Mouse (Mus musculus) hindbrain, postnatal 0 days (tissue): ENCODE results near the gene Exoc2. TPM values are rescaled to one million over a fixed set of nuclear protein-coding genes. Genes with fewer than 3 reads are reported as not detected.

Source experiments
- ATAC-seq: fragments of 200-750 bp; cut with Nextera tagmentation; 2 replicates; pipeline ENCODE4 v1.8.0; 2017; ENCODE audit warnings: mild to moderate bottlenecking, moderate TSS enrichment, moderate library complexity
- DNase-seq: peaks from one replicate; pipeline ENCODE4 v3.0.0-alpha.2; 2015; ENCODE audit warnings: low spot score
- H3K27ac ChIP-seq: fragments of 300-500 bp; sonication (generic); 2 replicates; pipeline ENCODE4 v1.5.1; 2014; ENCODE audit warnings: mild to moderate bottlenecking
- H3K27me3 ChIP-seq: fragments of 300-500 bp; sonication (generic); 2 replicates; pipeline ENCODE4 v1.6.1; 2014; ENCODE audit warnings: low read length, mixed read lengths; ENCODE audit not compliant: insufficient read depth
- H3K36me3 ChIP-seq: fragments of 300-500 bp; sonication (generic); 2 replicates; pipeline ENCODE4 v1.6.1; 2014; ENCODE audit warnings: low read length, mixed read lengths; ENCODE audit not compliant: insufficient read depth
- H3K4me1 ChIP-seq: fragments of 300-500 bp; sonication (generic); 2 replicates; pipeline ENCODE4 v1.6.1; 2014; ENCODE audit warnings: antibody characterized with exemption, low read length, mixed read lengths; ENCODE audit not compliant: insufficient read depth
- H3K4me2 ChIP-seq: fragments of 300-500 bp; sonication (generic); 2 replicates; pipeline ENCODE4 v1.6.1; 2014; ENCODE audit warnings: low read depth, mild to moderate bottlenecking, low read length, moderate library complexity, mixed read lengths
- H3K4me3 ChIP-seq: fragments of 300-500 bp; sonication (generic); 2 replicates; pipeline ENCODE4 v1.5.1; 2014; ENCODE audit warnings: low read length
- H3K9ac ChIP-seq: fragments of 300-500 bp; sonication (generic); replicated peaks from 2 replicates; pipeline ENCODE4 v1.6.1; 2014; ENCODE audit warnings: mild to moderate bottlenecking, low read length, moderate library complexity, mixed read lengths
- H3K9me3 ChIP-seq: fragments of 300-500 bp; sonication (generic); 2 replicates; pipeline ENCODE4 v1.6.1; 2016; ENCODE audit warnings: low read length, mixed read lengths
- CTCF ChIP-seq: IDR thresholded peaks from 2 replicates; pipeline ENCODE4 v1.5.1; 2016; ENCODE audit warnings: antibody characterized with exemption, control low read depth, low read depth
- WGBS: fragments of 180-500 bp; shearing (Covaris S2); extraction: QIAGEN DNeasy Blood & Tissue Kit; methylation state at CpG from one replicate; pipeline ENCODE4 v1.1.7; 2014; 5-methylcytosine and 5-hydroxymethylcytosine counted together
- polyA plus RNA-seq: library from polyadenylated mRNA; unstranded; fragments of >200 nt; fragmentation: Nextera tagmentation; extraction: Ambion mirVana; gene quantifications from 2 replicates; pipeline ENCODE4 v1.2.1, GENCODE M21; 2015
- total RNA-seq: library from RNA; depleted of rRNA; stranded (reverse); fragments of >200 nt; gene quantifications from 2 replicates; pipeline ENCODE4 v1.2.3, GENCODE M21; 2014

The Exoc2 gene
- total and polyA plus RNA-seq, 2 experiments from 2014 or later: 36.5 to 41.7 TPM

GRCm38 (mm10) chr13:30801886-30802285, 172.0 kb downstream of the Exoc2 start:
- DNase-seq (no peak), ATAC-seq (no peak)
- H3K27ac ChIP-seq: no peak overlapping the region

DNA sequence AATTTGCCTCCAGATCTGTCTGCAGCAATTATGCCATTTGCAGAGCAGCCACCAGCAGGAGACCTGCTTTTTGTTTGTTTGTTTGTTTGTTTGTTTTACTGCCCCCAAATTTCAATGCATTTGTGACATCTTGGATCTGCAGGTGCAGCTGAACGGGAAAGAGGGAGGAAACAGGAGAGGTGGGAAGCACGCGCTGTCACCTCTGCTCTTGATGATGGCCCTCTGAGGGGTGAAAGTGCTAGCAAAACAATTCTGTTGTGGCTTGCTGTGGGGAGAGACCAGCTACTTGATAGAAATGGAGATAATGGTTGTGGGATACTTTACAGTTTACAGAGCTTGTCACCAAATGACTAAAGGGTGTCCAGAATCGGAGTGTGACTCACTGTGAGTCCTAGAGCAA, 177.9 kb downstream of the Exoc2 start:
- ATAC-seq: no peak
- TF ChIP-seq CTCF: no peak
- H3K4me3 ChIP-seq: no peak overlapping the region
- WGBS: 88% methylated on average over 4 of the region's 4 CpGs
- H3K27ac ChIP-seq: no peak overlapping the region
- no peak overlapping the region for H3K4me2 ChIP-seq
- H3K9ac ChIP-seq: no peak overlapping the region
- DNase-seq: no peak
- H3K27me3 ChIP-seq: no peaks in the 10 kb centered on the region
- H3K36me3 ChIP-seq: peaks cover 3% of the 10 kb centered on the region; the same call in 1 of the 2 replicates
- H3K9me3 ChIP-seq: no peaks in the 10 kb centered on the region
- H3K4me1 ChIP-seq: no peaks in the 10 kb centered on the region

More at GRCm38 (mm10) chr13:30801886-30802285, 172.0 kb downstream of the Exoc2 start:
- H3K4me3 ChIP-seq: no peak overlapping the region
- H3K4me1 ChIP-seq: no peaks in the 10 kb centered on the region
- H3K27me3 ChIP-seq: no peaks in the 10 kb centered on the region
- H3K9ac ChIP-seq: no peak overlapping the region
- no peak for TF ChIP-seq CTCF
- H3K36me3 ChIP-seq: peaks cover 3% of the 10 kb centered on the region; the same call in 1 of the 2 replicates
- no peaks in the 10 kb centered on the region for H3K9me3 ChIP-seq
- H3K4me2 ChIP-seq: no peak overlapping the region
- WGBS: 75% methylated on average over 4 of the region's 4 CpGs

DNA sequence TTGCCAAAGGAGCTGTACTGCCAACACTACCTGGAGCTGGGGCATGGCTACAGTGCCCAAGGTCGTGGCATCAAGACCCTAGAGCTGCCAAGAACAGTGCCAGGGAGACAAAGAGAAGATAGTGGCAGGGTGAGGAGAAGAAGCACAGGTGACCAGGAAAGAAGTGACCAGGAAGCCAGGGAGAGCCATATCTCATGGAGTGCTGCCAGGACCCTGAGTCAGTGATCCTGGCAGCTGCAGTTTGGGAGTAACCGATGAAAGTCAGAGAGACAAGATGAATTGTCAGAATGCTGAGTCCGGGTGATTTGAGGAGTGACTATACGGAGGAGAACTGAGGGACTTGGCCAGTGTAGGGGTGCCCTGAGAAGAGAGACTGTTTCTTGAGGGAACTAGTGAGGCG, 180.3 kb downstream of the Exoc2 start:
- no peak for DNase-seq
- Histone ChIP-seq H3K9ac (no peak overlapping the region), H3K4me3 (no peak overlapping the region), H3K9me3 (no peaks in the 10 kb centered on the region), H3K4me1 (no peaks in the 10 kb centered on the region), H3K27ac (no peak overlapping the region), H3K27me3 (no peaks in the 10 kb centered on the region), H3K4me2 (no peak overlapping the region), H3K36me3 (no peaks in the 10 kb centered on the region)
- TF ChIP-seq CTCF: no peak
- WGBS: 76% methylated on average over 5 of the region's 5 CpGs
- ATAC-seq: no peak

GRCm38 (mm10) chr13:30793196-30793595, 180.7 kb downstream of the Exoc2 start:
- no peak for TF ChIP-seq CTCF
- 83% methylated on average over 4 of the region's 4 CpGs for WGBS
- DNase-seq (no peak), ATAC-seq (no peak; the same call in 1 of the 2 replicates)
- Histone ChIP-seq H3K4me3 (no peak overlapping the region), H3K36me3 (no peaks in the 10 kb centered on the region), H3K27me3 (no peaks in the 10 kb centered on the region), H3K27ac (no peak overlapping the region), H3K4me2 (no peak overlapping the region), H3K4me1 (no peaks in the 10 kb centered on the region), H3K9ac (no peak overlapping the region), H3K9me3 (no peaks in the 10 kb centered on the region)

DNA sequence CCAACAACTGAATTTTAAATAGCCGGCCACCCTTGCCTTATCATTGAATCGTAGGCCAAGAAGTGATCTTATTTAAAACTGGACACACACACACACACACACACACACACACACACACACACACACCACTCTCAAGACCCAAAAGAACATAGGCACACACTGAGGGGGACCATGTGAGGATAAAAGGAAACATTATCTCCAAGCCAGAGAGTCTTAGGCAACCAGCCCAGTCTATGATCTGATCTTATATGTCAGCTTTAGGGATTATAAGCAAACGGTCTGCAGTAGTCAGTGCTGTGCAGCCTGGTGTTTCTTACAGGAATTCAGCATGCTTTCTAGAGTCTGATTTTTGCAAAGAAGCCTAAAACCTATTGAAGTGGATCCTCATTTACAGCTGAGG, 181.2 kb downstream of the Exoc2 start:
- ATAC-seq: no peak
- Histone ChIP-seq H3K9me3 (no peaks in the 10 kb centered on the region), H3K36me3 (no peaks in the 10 kb centered on the region), H3K27ac (no peak overlapping the region), H3K4me1 (no peaks in the 10 kb centered on the region), H3K9ac (no peak overlapping the region), H3K27me3 (no peaks in the 10 kb centered on the region), H3K4me3 (no peak overlapping the region), H3K4me2 (no peak overlapping the region)
- TF ChIP-seq CTCF: no peak
- DNase-seq: no peak
- 72% methylated on average over 3 of the region's 3 CpGs for WGBS

DNA sequence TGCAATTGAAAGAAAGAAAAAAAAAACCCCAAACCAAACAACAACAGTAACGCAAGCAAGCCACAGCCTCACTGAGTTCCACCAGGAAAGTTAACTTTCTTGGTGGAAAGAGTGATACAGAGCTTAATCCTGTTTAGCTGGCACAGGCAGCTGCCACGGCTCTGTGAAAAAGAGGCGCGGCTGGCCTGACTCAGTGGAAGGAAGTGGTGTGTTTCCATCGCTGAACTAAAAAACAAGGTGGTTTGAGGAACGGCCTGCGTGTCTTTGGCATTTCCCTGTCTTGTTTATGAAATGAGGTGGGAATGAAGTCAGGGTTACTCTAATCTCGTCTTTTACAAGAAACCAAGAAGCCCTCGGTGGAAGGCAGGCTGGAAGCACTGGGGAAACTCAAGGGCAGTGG, 181.6 kb downstream of the Exoc2 start:
- no peak for TF ChIP-seq CTCF
- Histone ChIP-seq H3K9me3 (no peaks in the 10 kb centered on the region), H3K9ac (no peak overlapping the region), H3K4me3 (no peak overlapping the region), H3K36me3 (no peaks in the 10 kb centered on the region), H3K27me3 (no peaks in the 10 kb centered on the region), H3K4me1 (no peaks in the 10 kb centered on the region), H3K27ac (no peak overlapping the region), H3K4me2 (no peak overlapping the region)
- no peak for ATAC-seq
- no peak for DNase-seq
- 73% methylated on average over 9 of the region's 9 CpGs for WGBS

DNA sequence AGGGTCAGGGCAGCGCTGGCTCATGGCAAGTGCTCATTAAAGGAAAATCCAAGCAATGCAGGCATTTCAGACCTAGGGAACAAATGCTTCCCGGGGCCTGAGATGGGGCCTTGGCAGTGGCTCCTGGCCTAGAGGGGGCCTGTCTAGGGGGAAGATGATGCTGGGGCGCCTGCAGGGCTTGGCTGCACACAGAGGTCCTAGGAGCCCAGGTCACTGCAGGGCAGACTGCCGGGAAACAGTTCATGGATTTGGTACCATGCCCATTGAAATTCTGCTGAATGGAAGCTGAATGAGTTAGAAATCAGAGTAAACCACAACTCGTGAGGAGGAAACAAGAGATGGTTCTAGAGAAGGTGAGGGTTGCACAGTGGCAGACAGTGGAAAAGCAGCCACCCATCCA, 183.9 kb downstream of the Exoc2 start:
- no peak for TF ChIP-seq CTCF
- no peak overlapping the region for H3K27ac ChIP-seq
- H3K9me3 ChIP-seq: no peaks in the 10 kb centered on the region
- H3K4me3 ChIP-seq: no peak overlapping the region
- no peak overlapping the region for H3K9ac ChIP-seq
- 53% methylated on average over 5 of the region's 5 CpGs for WGBS
- H3K27me3 ChIP-seq: no peaks in the 10 kb centered on the region
- no peaks in the 10 kb centered on the region for H3K4me1 ChIP-seq
- ATAC-seq (no peak), DNase-seq (no peak)
- H3K36me3 ChIP-seq: no peaks in the 10 kb centered on the region
- no peak overlapping the region for H3K4me2 ChIP-seq
